Mouse (Mus musculus) lung, postnatal 0 days (tissue): Measurements from ENCODE around the gene Rer1. TPM values are rescaled to one million over a fixed set of nuclear protein-coding genes. Genes with fewer than 3 reads are reported as not detected.

Experiments
- ATAC-seq: fragments of 200-750 bp; cut with Nextera tagmentation; 2 replicates; pipeline ENCODE4 v1.8.0; 2017; ENCODE audit warnings: moderate library complexity
- DNase-seq: peaks from one replicate; pipeline ENCODE4 v3.0.0-alpha.2; 2016; ENCODE audit warnings: low spot score
- H3K27ac ChIP-seq: fragments of 300-500 bp; sonication (generic); 2 replicates; pipeline ENCODE4 v1.5.1; 2014; ENCODE audit warnings: antibody characterized with exemption, mild to moderate bottlenecking, low read length, mixed read lengths
- H3K27me3 ChIP-seq: fragments of 300-500 bp; sonication (generic); replicated peaks from 2 replicates; pipeline ENCODE4 v1.6.1; 2014; ENCODE audit warnings: low read length, mixed read lengths; ENCODE audit not compliant: insufficient read depth
- H3K36me3 ChIP-seq: fragments of 300-500 bp; sonication (generic); 2 replicates; pipeline ENCODE4 v1.6.1; 2014; ENCODE audit warnings: low read length, mixed read lengths; ENCODE audit not compliant: insufficient read depth
- H3K4me1 ChIP-seq: fragments of 300-500 bp; sonication (generic); 2 replicates; pipeline ENCODE4 v1.6.1; 2014; ENCODE audit warnings: antibody characterized with exemption, low read depth, low read length, mixed read lengths; ENCODE audit not compliant: insufficient read depth
- H3K4me2 ChIP-seq: fragments of 300-500 bp; sonication (generic); replicated peaks from 2 replicates; pipeline ENCODE4 v1.6.1; 2014; ENCODE audit warnings: low read depth, mild to moderate bottlenecking, low read length, moderate library complexity, mixed read lengths
- H3K4me3 ChIP-seq: fragments of 300-500 bp; sonication (generic); 2 replicates; pipeline ENCODE4 v1.5.1; 2014; ENCODE audit warnings: low read depth, low read length
- H3K9ac ChIP-seq: fragments of 300-500 bp; sonication (generic); replicated peaks from 2 replicates; pipeline ENCODE4 v1.6.1; 2014; ENCODE audit warnings: low read depth, mild to moderate bottlenecking
- H3K9me3 ChIP-seq: fragments of 300-500 bp; sonication (generic); 2 replicates; pipeline ENCODE4 v1.6.1; 2016; ENCODE audit warnings: low read length, mixed read lengths
- CTCF ChIP-seq: IDR thresholded peaks from 2 replicates; pipeline ENCODE4 v1.5.1; 2016; ENCODE audit warnings: antibody characterized with exemption, mild to moderate bottlenecking
- EP300 ChIP-seq: IDR thresholded peaks from 2 replicates; pipeline ENCODE4 v1.6.1; 2016; ENCODE audit warnings: antibody characterized with exemption, mild to moderate bottlenecking, control low read depth
- WGBS: fragments of 180-500 bp; shearing (Covaris S2); extraction: QIAGEN DNeasy Blood & Tissue Kit; methylation state at CpG from one replicate; pipeline ENCODE4 v1.1.7; 2014; 5-methylcytosine and 5-hydroxymethylcytosine counted together
- polyA plus RNA-seq: library from polyadenylated mRNA; unstranded; fragments of >200 nt; fragmentation: Nextera tagmentation; extraction: Ambion mirVana; gene quantifications from 2 replicates; pipeline ENCODE4 v1.2.1, GENCODE M21; 2015

Gene Rer1
- polyA plus RNA-seq, 1 experiment from 2014 or later, result 156 TPM

GRCm38 (mm10) chr4:155024170-155025010 lies 61.8 kb downstream of the Rer1 start:
- Histone ChIP-seq H3K4me1 (no peaks in the 10 kb centered on the region), H3K27me3 (no peaks in the 10 kb centered on the region)
- 82% methylated on average over 11 of the region's 11 CpGs for WGBS

More at GRCm38 (mm10) chr4:155024170-155025010, 61.8 kb downstream of the Rer1 start:
- H3K27ac ChIP-seq, result no peak overlapping the region
- TF ChIP-seq CTCF, result no peak
- TF ChIP-seq EP300, result no peak
- H3K9ac ChIP-seq, result no peak overlapping the region
- no peak for ATAC-seq
- H3K4me3 ChIP-seq, result no peak overlapping the region
- H3K9me3 ChIP-seq, result no peaks in the 10 kb centered on the region
- no peak overlapping the region for H3K4me2 ChIP-seq
- no peaks in the 10 kb centered on the region for H3K36me3 ChIP-seq
- DNase-seq, result no peak

Other genes with a start within 250 kb of the Rer1 start
- gene Ttc34, start 248.9 kb downstream of the Rer1 start, polyA plus RNA-seq, result 0.54 and 0.56 TPM in 2 replicates
- gene Mmel1, start 216.8 kb downstream of the Rer1 start, polyA plus RNA-seq, result 0.06 and 0.07 TPM in 2 replicates
- 16.8 and 18.9 TPM in 2 replicates for gene Fam213b, start 187.2 kb downstream of the Rer1 start, polyA plus RNA-seq
- gene Tnfrsf14, start 157.8 kb downstream of the Rer1 start, polyA plus RNA-seq, result 1.5 and 2.1 TPM in 2 replicates
- 0.10 TPM in 1 of 2 replicates, not detected in the other for gene Hes5, start 125.5 kb downstream of the Rer1 start, polyA plus RNA-seq
- gene Pank4, start 122.3 kb downstream of the Rer1 start, polyA plus RNA-seq, result 20.5 and 23.0 TPM in 2 replicates
- 4.6 and 5.5 TPM in 2 replicates for gene Plch2, start 29.6 kb downstream of the Rer1 start, polyA plus RNA-seq
- 17.5 and 19.4 TPM in 2 replicates for gene Pex10, start 19.4 kb downstream of the Rer1 start, polyA plus RNA-seq
- 6.2 and 9.4 TPM in 2 replicates for gene Morn1, start 195 bp upstream of the Rer1 start, polyA plus RNA-seq
- gene Ski, start 136.2 kb upstream of the Rer1 start, polyA plus RNA-seq, result 22.6 and 23.2 TPM in 2 replicates
- 61.4 and 66.6 TPM in 2 replicates for gene Faap20, start 163.4 kb upstream of the Rer1 start, polyA plus RNA-seq